In genomic region chr2:148563390-148563789, GRCm38 (mm10) we compare ENCODE assay signal across 27 mouse cellular contexts.
DNase-seq lines count a peak whose midpoint lies in the region; ATAC-seq and TF ChIP-seq lines count a peak whose summit lies in the region.
"Had no signal": no experiment of that assay in that cellular context is flagged by ENCODE, and none has a peak within 500 bp of the region (broad histone marks: within the 10 kb centered on the region; RNA-seq: fewer than 3 reads in every experiment).

No protein-coding gene starts in this region.

- dilution Hi-C loops in CH12.LX (cut with MboI; ENCODE audit: extremely low pct_ligation_motif_present, extremely low pct_unique_long_range_greater_than_20kb, low sequenced_read_pairs) = no loop called here

- no peaks in the 10 kb centered on the region for H3K36me3 ChIP-seq in spleen, adult 2 months (ENCODE audit: control insufficient read depth, insufficient read depth, low read length)
- no peaks in the 10 kb centered on the region for H3K36me3 ChIP-seq in CH12.LX (replicated peaks in 1 of 2; ENCODE audit: control insufficient read depth in 1 of 2, insufficient read depth in 1 of 2, low read length in 1 of 2)
- H3K36me3 ChIP-seq: hindbrain, embryonic 13.5 days; kidney, embryonic 15.5 days; limb, embryonic 12.5 days; liver, embryonic 15.5 days; neural tube, embryonic 15.5 days had no signal

- no peaks in the 10 kb centered on the region for H3K79me2 ChIP-seq in CH12.LX (replicated peaks; ENCODE audit: control insufficient read depth, extremely low read depth, insufficient read depth, poor library complexity, severe bottlenecking)

- no peak for DNase-seq in spleen, adult 2 months (ENCODE audit: low read depth in 1 of 2, low spot score in 2 of 2)
- no peak for DNase-seq in spleen, postnatal 10 days (ENCODE audit: low spot score in 2 of 2)
- peak; percentile 29 for DNase-seq in CH12.LX (ENCODE audit: extremely low read depth)
- no peak for DNase-seq in embryo, embryonic 10.5 days (ENCODE audit: low spot score)
- DNase-seq in embryo, embryonic 9.5 days (ENCODE audit: extremely low spot score) = no peak
- no peak for DNase-seq in thymus, postnatal 4 days
- DNase-seq: adrenal gland, postnatal 25 days; cerebellum, adult 11-12 months; cerebellum, postnatal 10 days; embryo, embryonic 11 days; kidney, adult 11 months; kidney, postnatal 36 days; layer of hippocampus, postnatal 36 days; right cerebral cortex, adult 18-20 months; right cerebral cortex, postnatal 4 days; thymus, postnatal 25 days had no signal

- TF ChIP-seq POLR2A in spleen, adult 2 months (IDR thresholded peaks at IDR 0.05; ENCODE audit: low read depth, low read length) = no peak
- TF ChIP-seq POLR2A in CH12.LX (IDR thresholded peaks at IDR 0.05; ENCODE audit: low read depth, low read length) = no peak

- TF ChIP-seq EP300 in CH12.LX (IDR thresholded peaks at IDR 0.05; ENCODE audit: low read length) = peak; percentile 73

- no peak overlapping the region for H3K4me3 ChIP-seq in spleen, adult 2 months (ENCODE audit: extremely low read depth, insufficient read depth, insufficient read length)
- H3K4me3 ChIP-seq in CH12.LX (replicated peaks in 1 of 3; ENCODE audit: low read depth in 2 of 3, low read length in 2 of 3, poor library complexity in 1 of 3) = no peak overlapping the region
- H3K4me3 ChIP-seq: forebrain, embryonic 13.5 days; hindbrain, embryonic 13.5 days; kidney, embryonic 15.5 days; limb, embryonic 12.5 days; liver, embryonic 15.5 days; neural tube, embryonic 15.5 days had no signal

- peak overlapping the region; percentile 61; the same call in 1 of the 2 replicates for H3K27ac ChIP-seq in spleen, adult 2 months (ENCODE audit: insufficient read depth, low read length)
- H3K27ac ChIP-seq in CH12.LX (ENCODE audit: insufficient read depth, low read depth) = no peak overlapping the region
- H3K27ac ChIP-seq: forebrain, embryonic 13.5 days; hindbrain, embryonic 13.5 days; kidney, embryonic 15.5 days; limb, embryonic 12.5 days; liver, embryonic 15.5 days; macrophage; neural tube, embryonic 15.5 days had no signal

- H3K9me3 ChIP-seq in CH12.LX (replicated peaks; ENCODE audit: low read length) = no peaks in the 10 kb centered on the region
- H3K9me3 ChIP-seq: forebrain, embryonic 13.5 days; hindbrain, embryonic 13.5 days; kidney, embryonic 15.5 days; limb, embryonic 12.5 days; liver, embryonic 15.5 days; neural tube, embryonic 15.5 days had no signal

- H3K9ac ChIP-seq in CH12.LX (ENCODE audit: insufficient read depth, low read depth) = no peak overlapping the region
- H3K9ac ChIP-seq: forebrain, embryonic 13.5 days; hindbrain, embryonic 13.5 days; kidney, embryonic 15.5 days; limb, embryonic 12.5 days; liver, embryonic 15.5 days; neural tube, embryonic 15.5 days had no signal

- no peak for TF ChIP-seq CTCF in spleen, adult 2 months (IDR thresholded peaks at IDR 0.05; ENCODE audit: extremely low read depth, insufficient read depth, insufficient read length, insufficient replicate concordance)
- TF ChIP-seq CTCF in CH12.LX (conservative IDR thresholded peaks at IDR 0.05 in 1 of 2, IDR thresholded peaks at IDR 0.05 in 1 of 2; ENCODE audit: low read depth in 2 of 2, low read length in 2 of 2) = no peak

- 4% methylated on average over 3 of the region's 3 CpGs for WGBS in spleen, adult 2 months

- no peaks in the 10 kb centered on the region for H3K27me3 ChIP-seq in spleen, adult 2 months (ENCODE audit: control insufficient read depth, insufficient read depth, low read length)
- H3K27me3 ChIP-seq in CH12.LX (replicated peaks) = no peaks in the 10 kb centered on the region
- H3K27me3 ChIP-seq: forebrain, embryonic 13.5 days; hindbrain, embryonic 13.5 days; kidney, embryonic 15.5 days; limb, embryonic 12.5 days; liver, embryonic 15.5 days; neural tube, embryonic 15.5 days had no signal

- peak overlapping the region; percentile 15; the same call in 1 of the 2 replicates for H3K4me2 ChIP-seq in CH12.LX (ENCODE audit: insufficient read depth, low read depth, poor library complexity, severe bottlenecking)
- H3K4me2 ChIP-seq: forebrain, embryonic 13.5 days; heart, embryonic 11.5 days; hindbrain, embryonic 13.5 days; kidney, embryonic 15.5 days; limb, embryonic 12.5 days; liver, embryonic 15.5 days; midbrain, embryonic 11.5 days; neural tube, embryonic 15.5 days had no signal

- peaks cover 11% of the 10 kb centered on the region for H3K4me1 ChIP-seq in spleen, adult 2 months (ENCODE audit: control insufficient read depth, insufficient read depth, insufficient read length)
- H3K4me1 ChIP-seq in CH12.LX (ENCODE audit: control insufficient read depth in 1 of 2, insufficient read depth in 2 of 2) = peaks cover 0 to 50% of the 10 kb centered on the region in 2 experiments; a peak in 2 of 4 replicates
- H3K4me1 ChIP-seq: forebrain, embryonic 13.5 days; hindbrain, embryonic 13.5 days; kidney, embryonic 15.5 days; limb, embryonic 12.5 days; neural tube, embryonic 15.5 days had no signal

- TF ChIP-seq RAD21 in CH12.LX (IDR thresholded peaks at IDR 0.05; ENCODE audit: low read depth, low read length) = no peak

- in situ Hi-C loops in CH12.LX (cut with MboI; ENCODE audit: low pct_ligation_motif_present, low pct_unique_long_range_greater_than_20kb, low sequenced_read_pairs) = no loop called here

- peak; percentile 80 to 83 for ATAC-seq in hematopoietic stem cell, adult 5-6 weeks (replicated peaks in 1 of 2; ENCODE audit: insufficient read depth in 1 of 2, low FRiP score in 2 of 2, low TSS enrichment in 1 of 2, low read depth in 1 of 2, poor library complexity in 2 of 2, severe bottlenecking in 2 of 2)
- ATAC-seq: forebrain, embryonic 13.5 days; lung, postnatal 0 days had no signal

TF ChIP-seq in CH12.LX, 34 proteins besides CTCF, POLR2A, EP300 and RAD21:
- TF ChIP-seq IRF4 (IDR thresholded peaks at IDR 0.05; ENCODE audit: low read depth, low read length) = peak; percentile 58; the same call in 1 of the 2 replicates
- 0 out of 2 replicates have a peak, but pooled peaks have one; percentile 40 for TF ChIP-seq TCF12 (IDR thresholded peaks at IDR 0.05; ENCODE audit: low read depth, low read length)
- TF ChIP-seq GABPA (IDR thresholded peaks at IDR 0.05; ENCODE audit: insufficient replicate concordance, low read depth, low read length) = no peak
TF ChIP-seq in CH12.LX: peak in this region for 2.
